Mouse (Mus musculus) c-Kit-positive CD71-negative TER-119-negative erythroid progenitor cells, embryonic 14.5 days (primary cell): ENCODE measurements around the gene Asb8.
A peak's percentile ranks its signal among the peaks of the same experiment; 100 is the strongest.

Source experiments
- DNase-seq: peaks from one replicate; pipeline ENCODE4 v3.0.0-alpha.2; 2013; ENCODE audit warnings: low read depth

The Asb8 gene

GRCm38 (mm10) chr15:98155944-98156343 lies 9.5 kb downstream of the Asb8 start:
- no peak for DNase-seq

DNA sequence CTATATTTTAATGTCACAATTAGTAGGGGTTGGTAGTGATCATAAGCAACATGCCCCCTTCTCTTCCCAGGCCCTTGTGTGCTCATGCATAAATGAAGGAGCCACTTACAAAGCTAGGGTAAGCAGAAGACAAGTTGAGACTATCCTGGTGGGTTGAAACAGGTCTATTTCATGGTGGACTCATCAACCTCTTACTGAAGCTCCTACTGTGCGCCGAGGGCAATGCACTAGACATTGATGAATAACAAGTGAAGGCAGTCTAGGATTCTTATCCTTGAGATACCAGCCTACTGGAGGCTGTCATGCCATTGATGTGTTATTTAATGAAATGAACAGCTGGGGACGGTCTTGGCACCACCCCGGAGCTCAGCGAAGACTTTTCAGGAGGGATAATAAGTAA lies 10.2 kb downstream of the Asb8 start:
- DNase-seq = no peak

DNA sequence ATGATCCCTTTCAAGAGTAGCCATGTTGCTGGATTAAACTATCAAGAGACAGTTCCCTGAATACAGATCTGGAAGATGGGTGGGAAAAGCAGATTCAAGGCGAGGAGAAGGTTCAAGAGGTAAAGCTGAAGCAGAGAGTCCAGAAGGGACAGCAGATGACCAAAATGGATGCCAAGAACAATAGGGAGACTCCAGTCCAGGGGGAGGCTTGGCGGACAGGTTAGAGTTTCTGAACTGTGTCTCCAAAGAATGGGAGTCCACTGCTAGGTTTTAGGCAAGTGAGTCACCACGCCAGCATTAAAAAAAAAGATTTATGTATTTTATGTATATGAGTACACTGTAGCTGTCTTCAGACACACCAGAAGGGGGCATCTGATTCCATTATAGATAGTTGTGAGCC lies 10.8 kb downstream of the Asb8 start:
- DNase-seq = no peak

DNA sequence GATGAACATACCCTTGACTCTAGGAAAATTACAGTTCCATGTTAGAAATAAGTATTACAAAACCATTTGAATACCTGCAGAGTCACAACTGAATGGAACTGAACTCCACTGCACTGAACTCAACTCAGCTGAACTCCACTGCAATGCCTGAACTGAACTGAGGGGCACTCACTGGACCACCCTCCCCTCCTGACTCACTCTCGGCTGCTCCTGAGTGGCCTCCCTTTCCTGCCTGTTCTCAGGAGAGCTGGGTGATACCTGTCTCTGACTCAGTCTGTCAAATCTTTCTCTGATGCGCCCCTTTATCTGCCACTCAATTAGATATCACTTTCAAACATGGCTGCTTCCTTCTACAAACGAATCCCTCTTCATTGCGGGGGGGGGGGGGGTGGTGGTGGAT lies 11.3 kb downstream of the Asb8 start:
- DNase-seq = no peak

- peak; percentile 43 for DNase-seq
Measured at GRCm38 (mm10) chr15:98153625-98154024, 11.8 kb downstream of the Asb8 start.

DNA sequence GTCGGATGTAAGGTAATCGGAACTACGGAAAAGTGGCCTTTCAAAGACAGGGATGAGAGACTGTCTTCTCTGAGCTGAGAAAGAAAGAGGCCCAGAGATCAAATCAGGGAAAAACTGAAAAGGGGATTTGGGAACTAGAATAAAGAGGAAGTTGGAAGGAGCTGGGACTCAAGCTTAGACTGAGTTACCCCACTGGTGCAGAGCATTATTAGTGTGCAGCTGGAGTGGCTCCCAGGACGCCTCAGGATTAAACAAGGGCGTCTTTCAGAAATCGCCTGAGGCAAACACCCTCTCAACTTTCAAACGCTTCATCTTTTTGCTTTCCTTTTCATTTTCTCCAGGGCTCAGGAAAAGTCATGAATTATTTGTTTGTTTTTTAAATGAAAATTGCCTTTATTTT lies 12.5 kb downstream of the Asb8 start:
- DNase-seq = no peak

GRCm38 (mm10) chr15:98149166-98149602 lies 16.2 kb downstream of the Asb8 start:
- no peak for DNase-seq

DNA sequence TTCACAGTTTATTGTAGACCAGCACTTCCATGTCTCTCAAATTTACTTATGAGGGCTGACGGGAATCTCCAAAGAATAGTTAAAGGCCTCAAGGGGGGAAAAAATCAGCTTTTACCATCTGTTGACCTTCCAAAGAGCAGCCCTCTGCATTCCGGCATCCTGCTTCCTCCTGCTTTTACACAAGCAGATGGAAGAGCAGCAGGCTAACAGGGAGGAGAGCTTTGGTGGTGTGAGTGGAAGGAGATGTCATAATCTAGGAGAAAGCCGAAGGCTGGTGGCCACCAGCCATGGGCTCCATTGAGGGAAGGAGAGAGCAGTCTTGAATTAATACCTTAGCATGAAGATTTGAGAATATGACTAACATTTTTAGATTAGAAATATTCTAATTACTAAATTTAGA lies 17.1 kb downstream of the Asb8 start:
- no peak for DNase-seq

- peak; percentile 81 for DNase-seq
Measured at GRCm38 (mm10) chr15:98145559-98146181, 19.8 kb downstream of the Asb8 start.

DNA sequence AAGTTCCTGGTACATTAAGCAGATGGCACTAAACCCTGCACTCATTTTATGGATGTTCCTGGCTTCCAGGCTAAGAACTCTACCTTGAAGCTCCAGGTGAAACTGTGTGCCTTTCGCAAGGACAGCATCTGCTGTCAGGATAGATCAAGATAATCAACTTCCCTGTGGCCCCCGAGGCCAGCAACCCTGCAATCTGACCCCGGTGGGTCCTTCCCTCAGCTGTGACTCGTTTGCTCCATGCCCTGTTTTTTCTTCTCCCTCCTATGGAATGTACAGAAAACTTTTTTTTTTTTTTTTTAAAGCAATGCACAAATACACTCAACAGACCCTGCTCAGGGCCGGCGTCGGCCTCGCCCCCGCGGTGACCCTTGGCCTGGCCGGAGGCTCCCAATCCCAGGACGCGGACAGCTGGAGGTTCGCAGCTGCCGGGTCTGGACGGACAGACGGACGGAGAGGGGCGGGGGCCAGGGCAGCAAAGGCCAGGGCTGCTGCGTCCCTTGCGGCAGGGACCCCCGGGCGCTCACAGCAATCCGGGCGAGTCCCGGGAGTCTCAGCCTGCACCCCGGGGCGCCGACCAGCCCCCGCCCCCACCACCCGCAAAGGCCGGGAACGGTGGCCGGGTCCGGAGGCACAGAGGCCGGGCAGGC lies 20.4 kb downstream of the Asb8 start:
- no peak for DNase-seq

- DNase-seq = no peak
Measured at GRCm38 (mm10) chr15:98142515-98142914, 22.9 kb downstream of the Asb8 start.

- no peak for DNase-seq
Measured at GRCm38 (mm10) chr15:98140809-98141208, 24.6 kb downstream of the Asb8 start.

DNA sequence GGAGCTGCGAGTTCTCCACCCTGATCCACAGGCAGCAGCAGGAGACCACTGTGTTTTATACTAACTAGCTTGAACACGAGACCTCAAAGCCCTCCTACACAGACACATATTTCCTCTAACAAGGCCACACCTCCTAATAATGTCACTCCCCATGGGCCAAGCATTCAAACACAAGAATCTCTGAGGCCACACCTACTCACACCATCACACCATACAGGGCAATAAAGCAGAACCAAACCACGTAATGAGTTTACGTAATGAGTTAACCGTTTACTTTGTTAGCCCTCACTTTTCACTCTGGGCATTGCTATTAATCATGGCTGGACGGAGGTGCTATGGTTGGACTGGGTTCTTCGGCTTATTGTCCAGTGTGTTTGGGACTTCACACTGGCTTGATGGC lies 25.7 kb downstream of the Asb8 start:
- no peak for DNase-seq

DNA sequence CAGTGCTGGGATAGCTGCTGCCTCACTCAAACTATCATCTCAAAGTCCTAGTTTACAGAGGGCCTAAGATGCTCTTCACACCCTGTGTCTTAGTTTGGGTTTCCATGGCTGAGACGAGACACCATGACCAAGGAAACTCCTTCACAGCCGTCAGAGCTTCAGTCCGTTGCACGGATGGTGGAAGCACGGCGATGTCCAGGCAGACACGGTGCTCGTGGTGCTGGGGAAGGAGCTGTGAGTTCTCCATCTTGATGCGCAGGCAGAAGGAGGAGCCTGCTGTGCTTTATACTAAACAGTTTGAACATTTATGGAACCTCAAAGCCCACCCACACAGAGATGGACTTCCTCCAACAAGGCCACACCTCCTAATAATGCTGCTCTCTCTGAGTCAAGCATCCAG lies 28.6 kb downstream of the Asb8 start:
- no peak for DNase-seq

DNA sequence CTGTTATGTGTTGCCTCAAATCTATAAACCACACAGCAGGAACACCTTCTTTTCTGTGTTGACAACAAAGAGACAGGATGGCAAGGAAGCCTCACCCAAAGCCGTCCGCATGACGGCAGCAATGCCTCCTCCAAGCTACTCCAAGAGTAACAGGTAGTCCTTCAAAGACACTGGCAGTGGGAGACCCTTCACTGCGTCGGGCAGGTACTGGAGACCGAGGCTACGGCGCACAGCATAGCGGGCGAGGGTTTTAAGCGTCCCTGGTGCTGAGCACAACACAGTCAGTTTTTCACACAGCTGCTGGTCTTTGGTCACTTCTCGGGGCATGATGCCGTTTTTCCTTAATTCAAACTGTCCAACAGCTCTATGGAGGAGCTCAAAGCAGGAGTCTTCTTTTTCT lies 29.8 kb downstream of the Asb8 start:
- no peak for DNase-seq

- DNase-seq = no peak
Measured at GRCm38 (mm10) chr15:98134666-98135065, 30.8 kb downstream of the Asb8 start.

GRCm38 (mm10) chr15:98134034-98134433 lies 31.4 kb downstream of the Asb8 start:
- no peak for DNase-seq

- DNase-seq = no peak
Measured at GRCm38 (mm10) chr15:98133471-98133870, 32.0 kb downstream of the Asb8 start.

DNA sequence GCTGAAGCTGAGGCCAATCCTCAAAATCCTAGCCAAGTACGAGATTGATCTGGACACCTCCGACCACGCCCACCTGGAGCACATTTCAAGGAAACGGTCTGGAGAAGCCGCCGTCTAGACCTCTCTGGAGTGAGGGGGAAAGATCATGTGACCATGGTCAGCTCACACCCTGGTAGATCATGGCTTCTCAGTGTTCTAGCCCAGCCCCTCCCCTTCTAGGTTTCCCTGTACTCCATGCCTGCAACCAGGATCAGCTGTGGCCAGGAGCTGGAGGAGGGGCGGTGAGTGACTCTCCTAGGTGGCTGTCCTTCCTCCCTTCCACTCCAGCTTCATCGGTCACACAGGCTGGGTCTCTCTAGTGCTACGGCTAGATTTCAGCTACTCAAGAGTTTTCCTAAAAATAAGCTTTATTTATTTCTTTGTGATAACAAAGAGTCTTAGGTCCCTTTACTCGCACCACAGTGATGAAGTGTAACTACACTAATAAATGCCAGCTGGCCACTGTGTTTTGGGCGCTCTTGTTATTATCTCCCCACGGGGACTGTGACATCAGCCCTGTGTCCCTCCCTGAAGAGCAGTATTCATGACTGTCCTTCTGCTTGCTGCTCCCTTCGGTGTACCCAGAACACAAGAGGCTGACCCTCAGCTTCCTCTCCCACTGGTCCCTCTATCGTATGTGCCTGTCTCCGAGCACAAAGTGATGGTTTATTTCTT lies 33.3 kb downstream of the Asb8 start:
- no peak for DNase-seq

GRCm38 (mm10) chr15:98131451-98131850 lies 34.0 kb downstream of the Asb8 start:
- no peak for DNase-seq

DNA sequence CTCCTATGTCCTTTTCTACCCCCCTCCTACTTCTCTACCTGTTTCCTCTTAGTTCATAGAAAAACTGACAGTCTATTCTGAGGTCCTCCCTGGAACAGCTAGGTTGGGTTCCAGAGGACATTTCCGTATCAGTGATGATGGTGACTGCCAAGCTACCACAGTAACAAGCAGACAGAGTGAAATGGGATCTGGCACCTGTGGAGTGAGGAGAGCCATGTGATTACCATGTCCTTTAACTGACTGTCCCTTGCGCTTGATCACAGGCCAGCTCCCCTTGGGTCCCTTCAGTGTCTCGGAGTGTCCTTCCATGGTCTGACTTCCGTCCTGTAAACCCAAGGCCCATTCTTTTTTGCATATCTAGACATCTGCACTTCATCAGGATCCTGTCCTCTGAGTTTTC lies 34.4 kb downstream of the Asb8 start:
- no peak for DNase-seq

DNA sequence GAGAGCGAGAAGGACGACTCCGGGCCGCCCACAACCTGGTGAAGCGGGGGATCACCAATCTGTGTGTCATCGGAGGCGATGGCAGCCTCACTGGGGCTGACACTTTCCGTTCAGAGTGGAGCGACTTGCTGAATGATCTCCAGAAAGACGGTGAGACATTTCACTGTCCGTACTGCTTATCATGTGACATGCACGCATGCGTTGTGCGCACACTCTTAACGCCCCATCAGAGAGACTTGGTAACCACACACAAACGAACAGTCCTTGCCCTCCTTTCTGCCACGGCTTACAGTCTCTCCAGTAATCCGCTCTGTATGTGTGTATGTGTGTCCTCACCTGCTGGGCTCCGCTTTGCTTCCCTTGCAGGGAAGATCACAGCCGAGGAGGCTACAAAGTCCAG lies 44.6 kb downstream of the Asb8 start:
- DNase-seq = no peak

GRCm38 (mm10) chr15:98119363-98119762 lies 46.1 kb downstream of the Asb8 start:
- DNase-seq = no peak

GRCm38 (mm10) chr15:98116287-98116686 lies 49.1 kb downstream of the Asb8 start:
- DNase-seq = no peak
